Mouse (Mus musculus): Measurements from ENCODE around the gene Gm11549. TPM values are rescaled to one million over a fixed set of nuclear protein-coding genes. Genes with fewer than 3 reads are reported as not detected.

The Gm11549 gene
- total RNA-seq, 2 experiments from 2014 or later, result not detected

- no peak for ATAC-seq (replicated peaks; ENCODE audit: poor library complexity)
These were observed 37.3 kb downstream of the Gm11549 start for GRCm38 (mm10) chr3:36484292-36484691.

GRCm38 (mm10) chr3:36482940-36483339, 38.7 kb downstream of the Gm11549 start:
- no peak for ATAC-seq (replicated peaks; ENCODE audit: poor library complexity)

- no peak for ATAC-seq (replicated peaks; ENCODE audit: poor library complexity)
These were observed 39.8 kb downstream of the Gm11549 start for GRCm38 (mm10) chr3:36481776-36482193.

- ATAC-seq (replicated peaks; ENCODE audit: poor library complexity), result no peak
These were observed 41.1 kb downstream of the Gm11549 start for GRCm38 (mm10) chr3:36480486-36480885.

- ATAC-seq (replicated peaks; ENCODE audit: poor library complexity), result no peak
These were observed 42.8 kb downstream of the Gm11549 start for GRCm38 (mm10) chr3:36478776-36479175.

- no peak for ATAC-seq (replicated peaks; ENCODE audit: poor library complexity)
These were observed 45.1 kb downstream of the Gm11549 start for GRCm38 (mm10) chr3:36476261-36477155.

- ATAC-seq (replicated peaks; ENCODE audit: poor library complexity), result peak; percentile 93
These were observed 46.0 kb downstream of the Gm11549 start, which contains the start of the genes Anxa5 and 1810062G17Rik for GRCm38 (mm10) chr3:36475532-36476087. Anxa5 (minus strand) TSS chr3:36475894. 1810062G17Rik (plus strand) TSS chr3:36475937.

GRCm38 (mm10) chr3:36474938-36475483, 46.6 kb downstream of the Gm11549 start:
- ATAC-seq (replicated peaks; ENCODE audit: poor library complexity), result peak; percentile 21

- no peak for ATAC-seq (replicated peaks; ENCODE audit: poor library complexity)
These were observed 47.2 kb downstream of the Gm11549 start for GRCm38 (mm10) chr3:36474421-36474820.

- no peak for ATAC-seq (replicated peaks; ENCODE audit: poor library complexity)
These were observed 48.4 kb downstream of the Gm11549 start for GRCm38 (mm10) chr3:36473222-36473621.

GRCm38 (mm10) chr3:36471856-36472255, 49.8 kb downstream of the Gm11549 start:
- no peak for ATAC-seq (replicated peaks; ENCODE audit: poor library complexity)

- ATAC-seq (replicated peaks; ENCODE audit: poor library complexity), result no peak
These were observed 52.7 kb downstream of the Gm11549 start for GRCm38 (mm10) chr3:36468871-36469270.

- no peak for ATAC-seq (replicated peaks; ENCODE audit: poor library complexity)
These were observed 54.0 kb downstream of the Gm11549 start for GRCm38 (mm10) chr3:36467632-36468031.

- peak; percentile 73 for ATAC-seq (replicated peaks; ENCODE audit: poor library complexity)
These were observed 56.1 kb downstream of the Gm11549 start for GRCm38 (mm10) chr3:36465538-36465937.

Other genes with a start within 250 kb of the Gm11549 start
- gene Anxa5, start 45.9 kb downstream of the Gm11549 start, total RNA-seq (2015), result 146 and 163 TPM in 2 replicates
- 86.3 and 113 TPM in 2 replicates for gene Anxa5, start 45.9 kb downstream of the Gm11549 start, total RNA-seq (2017)
- 0.35 and 0.49 TPM in 2 replicates for gene 1810062G17Rik, start 45.9 kb downstream of the Gm11549 start, total RNA-seq (2015)
- gene 1810062G17Rik, start 45.9 kb downstream of the Gm11549 start, total RNA-seq (2017), result 0.21 and 1.4 TPM in 2 replicates
- 80.8 and 81.1 TPM in 2 replicates for gene Exosc9, start 30.8 kb upstream of the Gm11549 start, total RNA-seq (2015)
- gene Exosc9, start 30.8 kb upstream of the Gm11549 start, total RNA-seq (2017), result 105 and 123 TPM in 2 replicates
- gene Ccna2, start 50.3 kb upstream of the Gm11549 start, total RNA-seq (2015), result 225 and 227 TPM in 2 replicates
- gene Ccna2, start 50.3 kb upstream of the Gm11549 start, total RNA-seq (2017), result 186 and 200 TPM in 2 replicates
- gene Bbs7, start 91.7 kb upstream of the Gm11549 start, total RNA-seq (2015), result 2.1 and 3.0 TPM in 2 replicates
- gene Bbs7, start 91.7 kb upstream of the Gm11549 start, total RNA-seq (2017), result 3.0 and 9.4 TPM in 2 replicates
- gene Trpc3, start 168.4 kb upstream of the Gm11549 start, total RNA-seq (2015), result not detected in 2 replicates
- gene Trpc3, start 168.4 kb upstream of the Gm11549 start, total RNA-seq (2017), result not detected in 2 replicates

All from megakaryocyte progenitor cell, adult 5-6 weeks (primary cell).